In the genomic region with DNA sequence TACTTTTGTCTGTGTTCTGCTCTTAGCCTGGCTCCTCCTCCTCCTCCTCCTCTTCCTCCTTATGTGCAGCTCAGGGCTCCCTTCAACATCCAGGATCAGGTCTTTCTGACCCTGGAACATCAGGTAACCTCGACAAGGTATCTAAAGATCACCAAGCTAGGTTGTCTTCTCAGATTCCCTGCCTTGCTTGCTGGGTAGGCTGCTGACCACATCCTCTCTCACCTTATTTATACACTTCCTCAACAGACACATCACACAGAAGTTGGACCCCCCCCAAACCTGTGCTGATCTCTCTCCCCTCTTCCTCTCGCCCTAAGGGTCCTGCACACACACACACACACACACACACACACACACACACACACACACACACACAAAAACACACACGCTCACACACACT, we compare ENCODE assay signal across 14 mouse cellular contexts. TPM values are rescaled to one million over a fixed set of nuclear protein-coding genes. Genes with fewer than 3 reads are reported as not detected.
DNase-seq lines count a peak whose midpoint lies in the region; ATAC-seq and TF ChIP-seq lines count a peak whose summit lies in the region.
"Had no signal": no experiment of that assay in that cellular context is flagged by ENCODE, and none has a peak within 500 bp of the region (broad histone marks: within the 10 kb centered on the region; RNA-seq: fewer than 3 reads in every experiment).

A gene (plus strand): TSS at position 344 of the 400 bp plus-strand sequence.

- TF ChIP-seq CTCF in E14TG2a.4 (conservative IDR thresholded peaks at IDR 0.05; ENCODE audit: low read length), result no peak

- no peak for ATAC-seq in hematopoietic stem cell, adult 5-6 weeks (replicated peaks in 1 of 2; ENCODE audit: insufficient read depth in 1 of 2, low FRiP score in 2 of 2, low TSS enrichment in 1 of 2, low read depth in 1 of 2, poor library complexity in 2 of 2, severe bottlenecking in 2 of 2)
- no peak for ATAC-seq in megakaryocyte-erythroid progenitor cell, adult 5-6 weeks (replicated peaks; ENCODE audit: low FRiP score, low TSS enrichment, poor library complexity, severe bottlenecking)
- no peak for ATAC-seq in kidney, embryonic 16.5 days (ENCODE audit: low FRiP score, low TSS enrichment)
- ATAC-seq in intestine, embryonic 15.5 days, result no peak
- ATAC-seq: forebrain, embryonic 16.5 days; lung, postnatal 0 days; Patski had no signal

- H3K4me3 ChIP-seq in E14TG2a.4 (replicated peaks; ENCODE audit: low read length), result peak within 1 kb of the TSS; percentile 49
- no peak within 1 kb of the TSS for H3K4me3 ChIP-seq in kidney, embryonic 16.5 days (ENCODE audit: low read length)
- H3K4me3 ChIP-seq in intestine, embryonic 15.5 days (replicated peaks), result no peak within 1 kb of the TSS
- H3K4me3 ChIP-seq: hindbrain, embryonic 12.5 days had no signal

- peaks cover 48% of the 10 kb centered on the region for H3K27me3 ChIP-seq in E14TG2a.4 (ENCODE audit: insufficient read depth, low read length)
- peaks cover 25% of the 10 kb centered on the region for H3K27me3 ChIP-seq in kidney, embryonic 16.5 days (ENCODE audit: insufficient read depth, low read length)
- H3K27me3 ChIP-seq in intestine, embryonic 15.5 days (replicated peaks), result peaks cover 12% of the 10 kb centered on the region

- peak; percentile 75 for DNase-seq in CD4-positive helper T cell, adult 2 months (ENCODE audit: low read depth, low spot score)
- DNase-seq in frontal cortex, postnatal 14 days (ENCODE audit: low spot score in 2 of 2), result no peak
- no peak for DNase-seq in layer of hippocampus, postnatal 36 days
- DNase-seq: cerebellum, postnatal 10 days; kidney, postnatal 25 days had no signal

- H3K36me3 ChIP-seq in E14TG2a.4 (ENCODE audit: insufficient read depth, low read length), result no peaks in the 10 kb centered on the region
- no peaks in the 10 kb centered on the region for H3K36me3 ChIP-seq in kidney, embryonic 16.5 days (ENCODE audit: insufficient read depth, low read length)
- no peaks in the 10 kb centered on the region for H3K36me3 ChIP-seq in intestine, embryonic 15.5 days
- H3K36me3 ChIP-seq: hindbrain, embryonic 12.5 days had no signal

- H3K4me2 ChIP-seq in kidney, embryonic 16.5 days (replicated peaks; ENCODE audit: low read depth, low read length), result no peak within 1 kb of the TSS
- H3K4me2 ChIP-seq in intestine, embryonic 15.5 days (replicated peaks), result no peak within 1 kb of the TSS
- H3K4me2 ChIP-seq: hindbrain, embryonic 12.5 days had no signal

- H3K27ac ChIP-seq in kidney, embryonic 16.5 days (ENCODE audit: low read length), result no peak within 1 kb of the TSS
- no peak within 1 kb of the TSS for H3K27ac ChIP-seq in intestine, embryonic 15.5 days
- H3K27ac ChIP-seq: hindbrain, embryonic 12.5 days had no signal

- no peaks in the 10 kb centered on the region for H3K9me3 ChIP-seq in E14TG2a.4 (ENCODE audit: low read length)
- H3K9me3 ChIP-seq in kidney, embryonic 16.5 days (ENCODE audit: low read length), result no peaks in the 10 kb centered on the region
- no peaks in the 10 kb centered on the region for H3K9me3 ChIP-seq in intestine, embryonic 15.5 days
- H3K9me3 ChIP-seq: hindbrain, embryonic 12.5 days had no signal

- no peak within 1 kb of the TSS for H3K9ac ChIP-seq in kidney, embryonic 16.5 days (replicated peaks; ENCODE audit: low read length)
- H3K9ac ChIP-seq in intestine, embryonic 15.5 days, result no peak within 1 kb of the TSS
- H3K9ac ChIP-seq: hindbrain, embryonic 12.5 days had no signal

- peaks cover 53% of the 10 kb centered on the region for H3K4me1 ChIP-seq in E14TG2a.4 (replicated peaks; ENCODE audit: low read depth, low read length)
- H3K4me1 ChIP-seq in kidney, embryonic 16.5 days (ENCODE audit: insufficient read depth, low read length), result peaks cover 12% of the 10 kb centered on the region
- peaks cover 16% of the 10 kb centered on the region for H3K4me1 ChIP-seq in intestine, embryonic 15.5 days (replicated peaks)

- 70% methylated on average over 3 of the region's 3 CpGs for WGBS in kidney, embryonic 16.5 days
- 52% methylated on average over 3 of the region's 3 CpGs for WGBS in intestine, embryonic 15.5 days

RNA-seq across cellular contexts. Expression of the gene that starts here (rescaled TPM):
- total RNA-seq in hematopoietic stem cell, adult 5-6 weeks (2017), result 29.5 and 43.7 TPM in 2 replicates
- 20.9 and 31.7 TPM in 2 replicates for total RNA-seq in megakaryocyte-erythroid progenitor cell, adult 5-6 weeks (2014; fragmentation: Nextera tagmentation)
- 10.5 and 10.8 TPM in 2 replicates for total RNA-seq in megakaryocyte-erythroid progenitor cell, adult 5-6 weeks (2017)
- 2.5 and 2.6 TPM in 2 replicates for polyA plus RNA-seq in kidney, embryonic 16.5 days (2015; fragmentation: Nextera tagmentation; extraction: Ambion mirVana)
- polyA plus RNA-seq in intestine, embryonic 15.5 days (2015; fragmentation: Nextera tagmentation; extraction: Ambion mirVana), result 6.1 and 6.7 TPM in 2 replicates
- 1 to 10 TPM in 1 of 2 experiments, under 1 TPM in 1; 0.86 to 1.0 TPM for total RNA-seq in layer of hippocampus, postnatal 36 days (2021)
- polyA plus RNA-seq: Patski had no signal

Comparison
In these comparisons a context has a peak if more than half of its experiments do, and no peak if none do; other contexts are left out.
1. RNA of the gene that starts here (total RNA-seq): 29.5 to 43.7 TPM in hematopoietic stem cell, adult 5-6 weeks and 10.5 to 31.7 TPM in megakaryocyte-erythroid progenitor cell, adult 5-6 weeks; 0.86 to 1.0 TPM in layer of hippocampus, postnatal 36 days; every median in the first group is over 4 times any median in the second.